Mouse (Mus musculus) heart, postnatal 0 days (tissue): Measurements from ENCODE around the gene Cd300lg.

Experiments used
- CTCF ChIP-seq: IDR thresholded peaks from 2 replicates; pipeline ENCODE4 v1.5.1; 2016; ENCODE audit warnings: antibody characterized with exemption, control low read depth, low read depth
- EP300 ChIP-seq: IDR thresholded peaks from 2 replicates; pipeline ENCODE4 v1.6.1; 2016; ENCODE audit warnings: antibody characterized with exemption, low read depth

GRCm38 (mm10) chr11:101995938-101996337 lies 45.4 kb upstream of the Cd300lg start:
- TF ChIP-seq CTCF (no peak), EP300 (no peak)
